Mouse (Mus musculus) megakaryocyte, embryonic 14.5 days (primary cell): ENCODE measurements around the gene Klf7. TPM values are rescaled to one million over a fixed set of nuclear protein-coding genes. Genes with fewer than 3 reads are reported as not detected.

Experiments used
- H3K27me3 ChIP-seq: replicated peaks from 2 replicates; pipeline ENCODE3; 2012; ENCODE audit warnings: inconsistent platforms
- H3K36me3 ChIP-seq: replicated peaks from 2 replicates; pipeline ENCODE3; 2012; ENCODE audit warnings: low read length, inconsistent platforms, mixed read lengths
- H3K4me1 ChIP-seq: 2 replicates; pipeline ENCODE4 v1.6.1; 2012; ENCODE audit warnings: inconsistent platforms
- H3K4me3 ChIP-seq: replicated peaks from 2 replicates; pipeline ENCODE3; 2012; ENCODE audit warnings: moderate library complexity, mild to moderate bottlenecking, inconsistent platforms
- H3K9me3 ChIP-seq: 2 replicates; pipeline ENCODE4 v1.6.1; 2012; ENCODE audit warnings: inconsistent platforms
- FLI1 ChIP-seq: IDR thresholded peaks from 2 replicates; pipeline ENCODE4 v1.6.1; 2012; ENCODE audit warnings: low read length, inconsistent platforms, mixed read lengths
- GATA1 ChIP-seq: IDR thresholded peaks from 3 replicates; pipeline ENCODE4 v1.6.1; 2012; ENCODE audit warnings: mixed read lengths, low read length, inconsistent platforms, borderline replicate concordance
- polyA plus RNA-seq: library from polyadenylated mRNA; stranded (reverse); fragments of >175 nt; gene quantifications from 2 replicates; pipeline ENCODE4 v1.2.3, GENCODE M21; 2012; ENCODE audit warnings: low replicate concordance; ENCODE audit not compliant: insufficient read depth

Klf7 gene
- polyA plus RNA-seq, 1 experiment = 18.5 TPM

DNA sequence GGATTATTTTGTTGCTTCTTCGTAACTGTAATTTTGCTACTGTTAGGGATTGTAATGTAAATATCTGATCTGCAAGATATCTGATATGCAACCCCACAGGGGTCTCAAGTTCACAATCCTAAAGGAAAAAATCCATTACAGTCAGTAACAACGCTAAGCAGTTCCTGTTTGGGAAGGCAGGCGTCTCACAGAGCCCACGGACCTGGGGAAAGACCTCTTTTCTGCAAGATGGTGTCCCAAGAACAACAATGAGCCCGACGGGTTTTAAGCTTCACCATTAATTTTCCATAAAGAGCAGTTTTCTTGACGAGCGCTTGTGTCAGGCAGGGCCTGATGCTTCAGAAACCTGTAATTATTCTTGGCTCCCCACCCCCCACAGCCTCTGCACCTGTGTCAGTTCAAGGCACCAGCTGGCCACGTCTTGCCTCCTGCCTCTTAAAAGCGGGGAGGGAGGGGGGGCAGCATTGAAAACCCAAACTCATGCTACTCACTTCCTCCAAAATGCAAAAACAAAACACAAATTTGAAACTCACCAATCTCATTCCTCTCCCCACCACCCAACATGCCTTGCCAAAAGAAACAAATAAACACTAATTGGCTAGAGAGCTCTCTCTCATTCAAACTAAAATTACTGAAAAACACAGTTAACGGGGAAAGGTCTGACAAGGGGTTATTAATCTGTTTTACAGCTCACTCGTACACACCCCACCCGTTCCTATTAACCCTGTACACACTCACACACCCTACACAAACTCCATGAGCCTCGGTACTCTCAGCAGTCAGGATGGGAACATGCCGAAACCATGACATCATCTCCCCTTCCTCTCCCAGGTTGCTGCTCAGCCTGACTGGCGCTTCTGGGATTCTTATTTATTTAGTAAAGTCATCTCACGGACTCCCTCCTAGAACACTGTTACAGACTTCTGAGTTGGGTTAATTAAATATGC is 34.2 kb downstream of the Klf7 start:
- TF ChIP-seq FLI1 (no peak), GATA1 (no peak)
- H3K4me1 ChIP-seq = peaks cover 94% of the 10 kb centered on the region

DNA sequence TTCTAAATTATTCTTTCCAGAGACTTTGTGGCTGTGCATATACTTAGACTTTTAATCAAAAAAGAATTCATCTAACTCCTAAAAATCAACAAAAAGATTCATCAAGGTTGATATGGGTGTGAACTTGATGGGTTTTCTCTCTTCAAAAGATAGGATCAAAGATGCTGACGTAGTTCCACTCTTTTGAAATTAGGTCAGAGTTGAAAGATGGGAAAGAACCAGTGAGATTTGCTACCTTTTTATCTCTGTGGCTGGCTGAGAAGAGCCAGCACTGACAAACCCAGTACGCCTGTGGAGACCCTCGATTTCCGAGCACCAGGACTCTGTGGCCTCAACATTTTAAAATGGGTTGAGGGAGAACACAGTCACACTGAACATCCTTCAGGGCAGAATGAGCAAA is 36.2 kb downstream of the Klf7 start:
- no peak overlapping the region for H3K4me3 ChIP-seq
- H3K4me1 ChIP-seq = peaks cover 100% of the 10 kb centered on the region
- peaks cover 69% of the 10 kb centered on the region for H3K36me3 ChIP-seq
- H3K27me3 ChIP-seq = no peaks in the 10 kb centered on the region
- no peaks in the 10 kb centered on the region for H3K9me3 ChIP-seq
- TF ChIP-seq GATA1 (no peak), FLI1 (no peak)

More for the DNA sequence above, 34.2 kb downstream of the Klf7 start:
- Histone ChIP-seq H3K9me3 (no peaks in the 10 kb centered on the region), H3K36me3 (peaks cover 76% of the 10 kb centered on the region), H3K4me3 (peak overlapping the region; percentile 73), H3K27me3 (no peaks in the 10 kb centered on the region)

DNA sequence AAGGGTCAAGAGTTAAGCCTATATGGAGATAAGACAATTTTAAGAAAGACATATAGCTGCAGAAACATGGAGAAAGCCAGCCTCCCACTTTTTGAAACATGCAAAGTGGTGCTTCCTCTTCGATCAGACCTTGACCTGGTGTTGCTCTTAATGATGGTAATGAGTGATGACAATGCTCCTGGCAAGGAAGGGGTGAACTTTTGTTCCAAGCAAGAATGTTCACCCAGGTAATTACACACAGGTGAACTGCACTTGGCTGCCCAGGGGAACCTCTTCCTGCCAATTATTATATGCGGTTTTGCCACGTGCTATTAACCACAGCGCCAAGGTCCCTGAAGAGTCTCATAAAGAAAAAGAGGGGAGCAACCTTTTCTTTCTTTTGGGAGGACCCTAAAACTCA is 36.7 kb downstream of the Klf7 start:
- Histone ChIP-seq H3K4me1 (peaks cover 100% of the 10 kb centered on the region), H3K9me3 (no peaks in the 10 kb centered on the region), H3K4me3 (no peak overlapping the region), H3K27me3 (no peaks in the 10 kb centered on the region), H3K36me3 (peaks cover 65% of the 10 kb centered on the region)
- no peak for TF ChIP-seq GATA1
- no peak for TF ChIP-seq FLI1

DNA sequence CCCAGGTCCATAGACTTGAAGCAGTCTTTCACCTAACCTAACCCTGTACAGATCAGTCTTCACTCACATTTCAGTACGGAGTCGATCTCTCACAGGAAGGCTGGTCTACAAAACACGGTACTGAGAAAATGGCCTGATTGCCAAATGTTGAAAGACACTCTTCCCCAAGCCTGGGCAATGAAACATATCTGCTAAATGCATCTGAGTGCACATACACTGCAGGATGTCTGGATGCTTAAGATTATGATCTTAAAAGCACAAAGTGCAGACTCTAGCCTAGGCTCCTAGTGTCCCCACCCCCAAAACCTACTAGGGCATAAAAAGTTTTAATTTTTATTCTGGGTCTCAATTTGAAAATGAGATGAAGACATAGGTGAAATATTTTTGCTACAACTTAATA is 37.4 kb downstream of the Klf7 start:
- peaks cover 100% of the 10 kb centered on the region for H3K4me1 ChIP-seq
- peak overlapping the region; percentile 42 for H3K4me3 ChIP-seq
- TF ChIP-seq FLI1 = no peak
- TF ChIP-seq GATA1 = no peak
- H3K27me3 ChIP-seq = no peaks in the 10 kb centered on the region
- H3K36me3 ChIP-seq = peaks cover 65% of the 10 kb centered on the region
- H3K9me3 ChIP-seq = no peaks in the 10 kb centered on the region

DNA sequence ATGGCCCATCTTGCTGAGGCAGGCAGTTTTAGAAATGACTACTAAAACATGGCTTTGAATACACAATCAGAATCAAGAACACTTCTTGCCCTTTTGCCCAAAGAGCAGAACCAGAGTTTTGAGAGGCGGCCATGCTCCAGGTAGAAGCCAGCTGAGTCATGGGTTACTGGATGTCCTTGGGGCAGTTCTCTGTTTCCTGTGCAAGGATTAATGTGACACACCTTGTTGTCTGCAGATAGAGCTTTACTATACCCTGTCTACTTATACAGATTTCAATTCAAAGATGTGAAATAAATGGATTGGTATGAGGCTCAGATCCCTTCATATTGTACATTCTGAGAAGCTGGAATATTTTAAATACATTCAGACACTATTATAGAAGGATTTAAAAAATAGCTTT is 40.3 kb downstream of the Klf7 start:
- no peak for TF ChIP-seq FLI1
- TF ChIP-seq GATA1 = no peak
- Histone ChIP-seq H3K36me3 (peaks cover 77% of the 10 kb centered on the region), H3K4me3 (no peak overlapping the region), H3K27me3 (no peaks in the 10 kb centered on the region), H3K4me1 (peaks cover 100% of the 10 kb centered on the region), H3K9me3 (no peaks in the 10 kb centered on the region)

DNA sequence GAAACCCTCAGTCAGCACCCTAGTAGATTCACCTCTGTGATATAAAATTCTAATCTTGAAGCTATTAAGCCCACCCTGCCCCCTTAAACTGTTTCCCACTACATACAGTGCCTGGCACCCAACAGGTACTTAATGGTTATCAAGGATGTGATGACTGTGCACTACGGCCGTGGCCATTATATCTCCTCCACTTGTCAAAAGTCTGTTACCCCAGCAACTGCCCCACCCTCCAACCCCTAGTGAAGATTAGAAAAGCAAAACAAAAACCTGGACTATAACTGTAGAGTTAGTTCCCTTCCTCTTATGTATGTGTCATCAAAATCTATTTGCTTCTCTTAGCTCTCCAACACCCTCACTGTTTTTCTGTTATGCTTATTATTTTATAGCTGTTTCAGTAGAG is 40.9 kb downstream of the Klf7 start:
- Histone ChIP-seq H3K36me3 (peaks cover 81% of the 10 kb centered on the region), H3K27me3 (no peaks in the 10 kb centered on the region), H3K4me3 (no peak overlapping the region), H3K9me3 (no peaks in the 10 kb centered on the region), H3K4me1 (peaks cover 100% of the 10 kb centered on the region)
- no peak for TF ChIP-seq GATA1
- no peak for TF ChIP-seq FLI1

DNA sequence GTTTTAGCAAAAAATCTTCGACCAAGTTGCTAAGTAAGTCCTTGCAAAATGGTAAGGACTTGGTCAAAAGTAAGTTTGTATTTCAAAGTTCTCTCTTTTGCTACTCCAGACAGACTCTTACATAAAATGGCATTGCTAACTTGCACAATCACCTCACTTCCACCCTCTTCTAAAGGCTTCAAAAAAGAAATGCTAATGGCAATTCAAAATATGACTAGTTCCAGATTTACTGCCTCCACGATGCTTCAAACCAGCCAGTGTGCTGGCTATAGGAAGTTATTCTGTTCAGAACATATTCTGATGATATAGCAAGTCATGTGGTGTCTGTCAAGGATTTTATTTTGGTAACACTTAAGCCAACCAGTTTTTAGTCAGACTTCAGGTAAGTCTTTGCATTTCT is 41.8 kb downstream of the Klf7 start:
- Histone ChIP-seq H3K4me3 (no peak overlapping the region), H3K27me3 (no peaks in the 10 kb centered on the region), H3K9me3 (no peaks in the 10 kb centered on the region), H3K4me1 (peaks cover 100% of the 10 kb centered on the region), H3K36me3 (peaks cover 81% of the 10 kb centered on the region)
- no peak for TF ChIP-seq GATA1
- no peak for TF ChIP-seq FLI1

DNA sequence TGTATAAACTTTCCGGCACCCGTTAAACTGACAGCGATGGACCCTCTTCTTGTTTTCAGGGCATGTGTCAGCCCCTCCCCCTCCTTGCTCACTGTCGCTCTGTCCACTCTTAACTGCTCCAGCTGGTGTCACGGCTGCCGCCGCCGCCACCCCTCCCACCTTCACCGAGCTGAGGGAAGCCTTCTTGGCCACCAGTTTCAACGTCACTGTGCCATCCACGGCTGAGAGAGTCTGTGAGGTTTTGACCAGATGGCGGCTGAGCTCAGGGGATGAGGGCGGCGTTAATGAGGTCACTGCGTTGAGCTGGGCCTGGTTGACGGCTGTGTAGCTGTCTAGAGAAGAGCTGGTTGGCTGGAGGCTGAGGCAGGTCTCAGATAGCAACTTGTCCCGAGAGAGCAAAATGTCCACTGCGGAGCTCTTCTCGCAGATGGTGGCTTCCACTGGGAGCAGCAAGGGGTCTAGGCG is 43.3 kb downstream of the Klf7 start:
- Histone ChIP-seq H3K4me3 (peak overlapping the region; percentile 79), H3K9me3 (no peaks in the 10 kb centered on the region), H3K4me1 (peaks cover 100% of the 10 kb centered on the region), H3K27me3 (no peaks in the 10 kb centered on the region), H3K36me3 (peaks cover 87% of the 10 kb centered on the region)
- TF ChIP-seq GATA1 = no peak

DNA sequence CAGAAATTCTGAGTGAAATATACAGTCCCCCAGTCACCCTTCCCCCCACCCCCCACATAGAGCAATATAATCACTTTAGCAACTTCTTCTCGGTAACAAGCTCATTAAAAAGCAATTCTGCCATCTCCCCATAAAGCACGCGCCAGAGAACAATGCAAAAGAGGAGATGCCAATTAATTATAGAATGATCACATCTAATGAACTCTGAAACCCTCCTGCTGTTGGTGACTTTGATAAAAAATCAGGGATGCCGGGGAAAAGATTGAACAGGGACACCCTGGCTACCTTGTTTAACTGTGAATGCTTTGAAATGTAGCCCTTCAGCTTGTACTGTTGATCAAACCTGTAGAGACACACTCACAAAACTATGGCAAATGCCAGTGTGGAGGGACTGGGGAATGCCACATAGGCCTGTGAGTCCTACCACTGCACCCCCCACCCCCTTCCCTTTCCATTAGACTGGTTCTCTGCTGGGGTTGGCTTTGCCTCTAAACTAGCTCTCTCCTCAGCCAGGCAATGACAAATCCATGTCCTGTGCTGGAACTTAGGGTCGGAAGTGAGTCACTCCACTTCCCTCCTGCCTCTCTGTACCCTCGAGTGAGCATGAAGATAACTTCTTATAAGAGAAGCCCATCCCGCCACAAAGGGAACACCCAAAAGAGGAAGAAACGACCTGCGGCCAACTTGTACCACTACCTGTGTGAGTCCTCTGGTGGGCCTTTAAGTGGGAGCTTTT is 43.9 kb downstream of the Klf7 start:
- Histone ChIP-seq H3K4me3 (peak overlapping the region; percentile 79), H3K27me3 (no peaks in the 10 kb centered on the region), H3K4me1 (peaks cover 97% of the 10 kb centered on the region), H3K36me3 (peaks cover 86% of the 10 kb centered on the region), H3K9me3 (no peaks in the 10 kb centered on the region)
- TF ChIP-seq FLI1 (no peak), GATA1 (no peak)

DNA sequence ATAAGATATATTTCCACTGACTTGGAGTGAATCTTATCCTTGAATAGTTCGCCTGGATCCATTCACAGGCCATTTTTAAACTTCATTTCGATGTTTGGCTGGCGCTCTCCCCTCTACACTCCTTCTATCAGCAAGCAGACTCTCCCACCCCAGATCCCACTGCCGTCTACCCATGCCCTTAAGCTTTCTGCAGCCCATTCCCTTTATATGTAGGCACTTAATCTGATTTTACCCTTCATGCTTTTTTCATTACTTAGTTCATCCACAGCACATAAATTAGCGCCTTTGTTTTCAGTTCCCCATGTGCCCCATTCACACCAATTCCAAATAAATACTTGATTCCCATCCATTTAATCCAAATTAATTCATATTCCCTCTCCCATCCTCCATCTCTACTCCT is 48.0 kb downstream of the Klf7 start:
- TF ChIP-seq FLI1 (no peak), GATA1 (no peak)
- no peak overlapping the region for H3K4me3 ChIP-seq
- no peaks in the 10 kb centered on the region for H3K27me3 ChIP-seq
- no peaks in the 10 kb centered on the region for H3K9me3 ChIP-seq
- H3K36me3 ChIP-seq = peaks cover 96% of the 10 kb centered on the region
- H3K4me1 ChIP-seq = peaks cover 95% of the 10 kb centered on the region
